Mouse (Mus musculus) liver, embryonic 14.5 days (tissue): ENCODE data around the gene Prkn.

ENCODE experiments used
- CTCF ChIP-seq: IDR thresholded peaks from 2 replicates; pipeline ENCODE4 v1.5.1; 2016; ENCODE audit warnings: antibody characterized with exemption, low read depth, control low read depth
- EP300 ChIP-seq: IDR thresholded peaks from 2 replicates; pipeline ENCODE4 v1.6.1; 2016; ENCODE audit warnings: antibody characterized with exemption, low read depth

DNA sequence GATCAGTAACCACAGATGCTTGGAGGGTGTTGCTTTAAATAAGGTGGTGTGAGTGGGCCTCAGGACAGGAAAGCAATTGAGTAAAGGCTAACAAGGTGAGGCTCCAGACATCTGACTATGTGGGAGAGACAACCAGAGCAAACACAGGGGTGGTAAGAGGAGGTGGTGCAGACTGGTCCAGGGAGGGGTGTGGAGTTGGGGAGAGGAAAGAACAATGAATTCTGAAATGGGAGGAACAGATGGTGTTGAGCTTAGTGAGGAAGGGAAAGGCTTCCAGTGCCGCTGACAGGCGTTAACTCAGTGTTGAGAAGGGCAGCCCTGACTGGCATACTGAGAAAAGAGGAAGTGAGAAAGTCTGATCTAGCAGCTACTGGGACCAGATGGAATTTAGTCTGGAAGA is 267.7 kb downstream of the Prkn start:
- TF ChIP-seq CTCF (no peak), EP300 (no peak)
